Mouse (Mus musculus) gastrocnemius, adult 18-20 months (tissue): ENCODE measurements around the gene Fam214a. TPM values are rescaled to one million over a fixed set of nuclear protein-coding genes. Genes with fewer than 3 reads are reported as not detected.
"Not testable (repeated sequence)": the region's sequence is repeated elsewhere in the genome, so short reads cannot be mapped to it uniquely, and the experiment has no call there.

Experiments
- DNase-seq: peaks from one replicate; pipeline ENCODE4 v3.0.0; 2021; ENCODE audit warnings: low spot score
- total RNA-seq, 2 experiments: library from RNA; stranded (reverse); gene quantifications; 2 replicates each; pipeline ENCODE4 v1.2.3; 2021

Gene Fam214a
- total RNA-seq, 2 experiments from 2014 or later: 24.5 to 30.3 TPM

DNA sequence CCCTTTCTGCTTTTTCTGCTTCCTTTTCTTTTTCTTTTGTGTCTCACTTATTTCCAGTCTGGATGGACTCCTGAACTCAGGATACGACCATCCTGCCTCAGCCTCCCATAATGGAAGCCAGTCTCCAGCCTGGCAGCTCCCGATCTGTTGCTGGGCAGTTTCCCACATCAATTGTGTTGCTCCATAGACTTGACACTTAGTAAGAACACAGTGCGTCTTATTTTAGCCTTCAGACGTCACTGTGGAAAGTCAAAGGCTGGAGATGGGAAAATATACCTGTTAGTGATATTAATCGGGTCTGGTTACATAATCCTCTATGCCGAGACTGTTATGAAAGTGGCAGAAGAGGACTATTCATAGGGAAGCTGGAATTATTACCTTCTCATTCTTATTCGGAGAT is 26.2 kb downstream of the Fam214a start:
- no peak for DNase-seq

DNA sequence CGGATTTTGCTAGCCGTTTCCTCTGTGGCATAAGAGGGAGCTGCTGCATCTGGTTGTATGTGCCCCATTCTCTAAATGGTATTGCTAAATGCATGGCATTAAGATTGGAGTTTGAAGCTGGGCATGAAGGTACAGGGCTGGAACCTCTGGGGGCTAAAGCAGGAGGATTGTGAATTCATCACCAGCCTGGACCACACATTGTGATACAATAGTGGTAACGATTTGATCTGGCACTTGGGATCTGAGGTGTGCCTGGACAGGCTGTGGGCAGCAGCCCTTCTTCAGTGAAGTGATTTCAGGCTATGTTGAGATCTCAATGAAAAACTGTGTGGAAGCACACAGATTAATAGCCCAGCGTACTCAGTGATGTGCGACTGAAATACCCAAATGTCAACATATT is 26.7 kb downstream of the Fam214a start:
- no peak for DNase-seq

DNA sequence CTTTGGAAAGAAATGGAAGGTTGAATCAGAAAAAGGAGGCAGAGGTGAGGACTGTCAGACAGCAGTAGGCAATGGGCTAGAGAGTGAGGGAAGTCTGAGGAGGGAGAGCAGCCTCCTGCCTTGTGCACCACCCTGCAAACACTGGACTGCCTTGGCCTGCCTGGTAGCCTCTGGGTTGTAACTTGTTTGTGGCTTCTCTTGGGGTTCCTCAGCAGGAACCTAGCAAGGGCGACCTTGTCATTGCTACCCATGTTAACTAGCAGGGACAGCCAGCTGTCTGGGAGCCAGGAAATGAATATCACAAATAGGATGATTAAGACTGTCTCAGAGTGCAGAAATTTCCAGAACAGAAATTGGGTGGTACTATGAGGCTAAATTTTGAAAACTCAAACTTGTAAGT is 27.2 kb downstream of the Fam214a start:
- peak; percentile 54 for DNase-seq

DNA sequence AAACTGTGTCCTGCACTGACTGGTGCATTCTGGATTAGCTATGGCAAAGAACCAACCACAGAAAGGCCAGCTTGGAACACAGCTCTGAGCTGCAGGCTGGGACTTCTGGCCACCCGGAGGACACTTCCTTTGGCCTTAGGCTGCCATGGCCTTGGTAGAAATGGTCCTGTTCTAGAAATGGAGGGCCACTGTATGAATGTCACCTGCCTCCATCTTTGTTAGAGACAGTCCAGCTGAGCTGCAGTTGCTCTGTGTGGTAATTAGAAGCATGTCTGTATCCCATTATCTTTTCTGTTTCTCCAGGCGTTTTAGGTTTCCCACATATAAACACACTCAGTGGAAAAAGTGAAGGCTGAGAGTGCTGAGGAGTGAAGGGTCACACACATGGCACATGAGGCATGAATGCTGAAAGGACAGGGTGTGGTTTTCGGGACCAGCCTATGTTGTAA is 29.0 kb downstream of the Fam214a start:
- DNase-seq: no peak

DNA sequence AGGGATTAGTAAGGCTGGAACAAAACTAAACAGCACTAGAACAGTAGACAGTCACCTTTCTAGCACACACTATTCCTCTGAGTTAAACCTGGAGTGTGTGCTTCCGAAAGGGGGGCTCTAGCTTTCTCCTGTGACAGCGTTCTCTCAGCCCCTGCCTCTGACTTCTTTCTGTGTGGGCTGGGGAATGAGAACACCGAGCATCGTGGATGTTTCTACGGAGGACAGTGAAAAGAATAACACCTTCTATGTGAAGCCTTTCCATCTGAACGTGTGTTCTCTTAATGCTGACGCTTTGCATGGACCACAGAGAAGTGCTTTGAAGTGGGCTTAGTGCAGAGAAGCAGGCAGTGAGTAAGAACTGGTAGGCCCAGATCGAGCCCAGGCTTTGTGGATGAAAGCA is 29.5 kb downstream of the Fam214a start:
- DNase-seq: no peak

DNA sequence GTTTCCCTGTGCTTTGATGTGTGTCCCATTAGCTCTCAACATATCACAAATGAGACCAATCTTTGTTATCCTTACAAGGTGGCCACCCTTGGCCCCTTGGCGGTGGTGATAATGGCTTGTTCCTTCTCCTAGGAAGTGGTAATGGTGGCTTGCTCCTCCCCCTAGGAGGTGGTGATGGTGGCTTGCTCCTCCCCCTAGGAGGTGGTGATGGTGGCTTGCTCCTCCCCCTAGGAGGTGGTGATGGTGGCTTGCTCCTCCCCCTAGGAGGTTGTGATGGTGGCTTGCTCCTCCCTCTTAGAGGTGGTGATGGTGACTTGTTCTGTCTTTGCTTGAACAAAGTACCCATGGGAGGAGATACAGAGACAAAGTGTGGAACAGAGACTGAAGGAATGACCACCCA is 30.0 kb downstream of the Fam214a start:
- not testable (repeated sequence) for DNase-seq

DNA sequence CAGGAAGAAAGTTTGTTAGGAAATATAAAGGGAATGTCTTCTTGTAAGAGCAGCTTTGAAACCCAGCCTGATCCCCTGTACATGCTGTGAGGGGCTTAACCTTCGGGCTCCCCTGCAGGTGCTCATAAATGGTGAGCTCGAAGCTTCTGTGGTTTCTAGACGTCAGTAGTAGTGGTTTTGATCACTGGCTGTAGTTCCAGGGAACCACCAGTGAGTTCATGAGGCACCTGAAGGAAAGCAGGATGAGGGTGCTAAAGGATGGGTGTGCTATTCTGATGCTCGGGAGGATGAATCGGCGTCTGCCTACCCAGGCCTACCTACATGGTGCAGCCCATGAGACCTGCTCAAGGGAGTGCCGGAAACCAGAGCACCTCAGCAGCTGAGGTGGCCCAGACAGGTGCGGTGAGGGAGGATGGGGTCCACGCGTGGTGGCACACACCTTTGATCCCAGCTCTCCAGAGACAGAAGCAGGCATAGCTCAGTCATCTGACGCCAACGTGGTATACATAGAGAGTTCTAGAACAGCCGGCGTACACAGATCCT is 32.6 kb downstream of the Fam214a start:
- no peak for DNase-seq

DNA sequence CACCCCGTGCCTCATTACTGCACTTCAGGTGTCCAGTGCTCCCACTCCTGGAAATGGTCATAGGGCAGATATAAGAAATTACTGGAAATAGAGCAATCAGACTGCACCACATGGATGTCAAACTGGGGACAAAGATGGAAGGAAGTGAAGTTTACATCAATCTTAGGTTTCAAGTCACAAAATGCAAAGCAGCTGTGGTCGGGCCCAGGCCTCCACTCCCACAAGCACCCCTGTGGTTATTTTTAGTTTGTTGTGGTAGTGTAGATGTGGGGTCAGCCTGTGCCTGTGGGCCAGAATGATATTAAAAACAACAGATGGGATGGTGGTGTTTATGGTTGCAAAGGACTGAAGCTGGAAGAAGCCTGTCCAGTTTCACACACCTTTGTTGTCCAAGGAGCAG is 33.1 kb downstream of the Fam214a start:
- DNase-seq: no peak

DNA sequence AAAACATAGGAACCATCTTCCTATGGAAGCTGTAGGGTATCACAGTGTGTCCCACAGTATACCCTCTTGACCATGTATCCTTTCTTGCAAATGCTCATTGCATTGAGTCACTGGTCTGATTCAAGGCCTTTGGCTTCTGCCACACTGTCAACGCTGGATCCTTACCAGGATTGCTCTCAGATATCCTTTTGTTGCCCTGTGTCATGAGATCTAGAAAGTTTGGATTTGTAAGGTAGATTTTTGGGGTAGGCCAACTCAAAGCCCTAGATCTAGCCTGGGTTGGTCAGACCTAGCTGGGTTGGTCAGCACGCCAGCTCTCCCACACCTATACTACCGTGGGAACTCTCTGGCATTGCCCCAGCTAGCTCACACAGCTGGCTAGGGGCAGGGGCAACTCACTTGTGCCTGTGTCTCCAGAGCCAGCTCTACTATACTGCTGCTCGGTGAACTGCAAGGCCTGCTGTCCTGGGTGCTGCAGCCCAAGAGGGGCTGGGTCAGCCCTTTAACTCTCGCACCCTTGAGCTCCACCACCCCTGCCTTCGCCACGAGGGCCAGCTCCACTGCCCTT is 36.3 kb downstream of the Fam214a start:
- no peak for DNase-seq

DNA sequence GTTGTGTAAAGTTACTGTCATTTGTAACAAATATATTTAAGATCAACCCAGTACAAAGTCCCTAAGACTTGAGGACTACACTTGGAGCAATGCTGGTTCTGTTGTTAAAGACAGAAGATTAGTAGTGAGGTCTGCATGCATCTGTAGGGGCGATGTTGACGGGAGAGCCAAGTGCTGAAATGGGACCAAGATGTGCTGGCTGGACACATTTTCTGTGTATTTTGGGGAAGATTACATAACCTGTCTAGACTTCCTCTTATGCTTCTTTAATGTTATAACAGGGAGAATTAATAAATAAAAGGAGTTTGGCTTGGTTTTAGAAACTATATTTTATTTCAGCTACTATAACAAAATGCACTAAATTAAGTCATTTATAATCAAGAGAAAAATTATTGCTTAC is 37.3 kb downstream of the Fam214a start:
- no peak for DNase-seq

DNA sequence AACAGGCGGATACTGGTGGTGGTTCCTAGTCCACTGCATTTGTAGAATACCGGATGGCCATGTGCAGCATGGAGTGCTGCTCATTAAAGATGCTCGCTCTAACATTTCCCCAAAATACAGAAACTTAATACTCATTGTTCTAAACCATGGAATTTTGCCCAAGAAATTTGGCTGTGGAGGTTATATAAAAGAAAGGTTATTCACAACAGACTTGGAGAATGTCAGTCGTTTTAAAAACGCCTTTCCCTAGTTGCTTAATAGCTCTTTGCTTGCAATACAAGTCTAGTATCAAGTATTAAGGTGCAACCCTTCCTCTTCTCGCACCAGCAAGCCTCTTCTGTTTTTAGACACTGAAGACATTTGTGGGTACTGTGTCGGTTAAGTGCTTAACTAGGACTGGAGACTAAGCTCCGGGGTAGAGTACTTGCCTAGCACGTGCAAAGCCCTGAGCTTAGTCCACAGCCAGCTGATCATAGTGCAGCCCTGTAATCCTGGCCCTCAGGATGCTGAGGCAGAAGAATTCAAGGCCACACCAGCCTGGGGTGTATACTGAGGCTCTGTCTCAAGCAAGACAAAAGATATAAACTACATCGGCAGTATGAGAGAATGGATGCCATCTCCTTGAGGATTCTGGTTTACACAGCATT is 42.0 kb downstream of the Fam214a start:
- no peak for DNase-seq

DNA sequence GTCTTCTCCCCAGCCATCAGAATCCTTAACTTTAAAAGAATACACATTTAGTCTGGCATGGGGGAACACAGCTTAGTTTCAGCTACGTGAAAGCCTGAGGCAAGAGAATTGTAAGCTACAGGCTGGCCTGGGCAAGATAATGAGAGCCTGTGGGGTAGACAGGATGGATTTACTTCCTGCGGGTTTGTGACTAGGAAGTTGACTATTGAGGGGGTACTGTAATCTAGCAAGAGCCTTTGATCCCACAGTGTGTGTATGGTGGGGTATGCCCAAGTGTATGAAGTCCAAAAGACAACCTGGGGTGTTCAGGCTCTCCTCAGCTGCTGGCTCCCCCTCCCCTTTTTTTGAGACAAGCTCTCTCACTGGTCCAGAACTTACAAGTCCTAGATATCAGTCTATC is 43.7 kb downstream of the Fam214a start:
- DNase-seq: no peak

DNA sequence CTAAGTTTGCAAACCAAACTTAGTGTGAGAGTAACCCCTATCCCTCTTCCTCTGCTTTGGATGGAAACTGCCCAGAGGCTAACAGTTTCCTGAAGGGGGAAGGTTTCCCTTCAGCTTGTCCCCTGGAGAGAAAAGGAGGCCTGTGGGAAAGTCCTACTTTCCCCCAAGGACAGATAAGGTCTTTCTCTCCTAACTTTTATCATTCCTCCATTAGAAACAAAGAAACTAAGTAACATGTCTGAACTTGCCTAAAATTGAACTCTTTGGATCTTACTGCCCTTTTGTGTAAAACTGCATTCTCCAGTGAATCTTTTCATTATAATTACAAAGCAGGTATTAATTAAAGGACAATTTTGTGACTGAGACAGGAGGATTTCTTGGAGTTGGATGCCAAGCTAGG is 45.3 kb downstream of the Fam214a start:
- DNase-seq: no peak

DNA sequence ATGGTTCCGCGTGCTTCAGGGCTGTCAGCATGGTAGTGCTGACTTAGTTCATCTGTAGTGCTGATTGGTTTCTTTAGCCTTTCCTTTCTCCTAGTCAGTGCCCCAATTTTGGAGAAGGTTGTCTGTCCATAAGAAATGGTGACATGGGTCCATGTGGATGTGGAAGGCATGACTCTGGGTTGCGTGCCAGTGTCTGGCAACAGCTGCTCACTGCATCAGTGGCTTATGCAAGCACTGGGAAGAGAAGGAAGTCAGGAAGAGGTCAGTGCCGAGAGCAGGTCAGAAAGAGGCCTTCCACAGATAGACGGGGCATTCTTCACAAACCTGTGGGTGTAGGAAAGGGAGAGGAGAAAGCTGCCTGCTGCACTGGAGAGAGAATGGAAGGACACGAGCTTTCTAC is 48.3 kb downstream of the Fam214a start:
- no peak for DNase-seq

DNA sequence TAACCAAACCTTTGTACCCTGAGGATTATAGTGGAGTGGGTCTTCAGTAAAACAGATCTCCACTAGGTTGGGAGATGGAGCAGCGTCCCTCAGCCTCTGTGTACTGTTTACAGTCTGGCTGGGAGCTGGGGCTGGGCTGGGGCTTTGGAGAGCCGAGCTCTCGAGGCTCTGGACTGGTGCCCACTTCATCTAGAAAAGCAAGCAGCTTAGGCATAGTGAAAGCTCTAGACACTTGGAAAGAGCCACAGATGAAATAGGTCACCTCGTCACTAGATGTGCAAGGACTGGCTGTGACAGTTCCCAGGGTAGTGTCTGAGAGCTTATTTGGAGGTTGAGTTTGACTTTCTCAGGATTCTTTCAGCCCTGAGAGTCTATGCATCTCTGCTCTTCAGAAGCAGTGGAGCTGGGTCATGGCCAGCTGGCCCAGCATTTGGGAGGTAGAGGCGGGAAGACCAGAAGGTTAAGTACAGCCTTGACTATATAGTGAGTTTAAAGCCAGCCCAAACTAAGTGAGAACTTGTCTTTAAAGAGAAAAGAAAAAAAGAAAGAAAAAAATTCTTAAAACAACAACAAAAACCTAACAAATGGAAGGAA is 49.0 kb downstream of the Fam214a start:
- DNase-seq: peak; percentile 64

DNA sequence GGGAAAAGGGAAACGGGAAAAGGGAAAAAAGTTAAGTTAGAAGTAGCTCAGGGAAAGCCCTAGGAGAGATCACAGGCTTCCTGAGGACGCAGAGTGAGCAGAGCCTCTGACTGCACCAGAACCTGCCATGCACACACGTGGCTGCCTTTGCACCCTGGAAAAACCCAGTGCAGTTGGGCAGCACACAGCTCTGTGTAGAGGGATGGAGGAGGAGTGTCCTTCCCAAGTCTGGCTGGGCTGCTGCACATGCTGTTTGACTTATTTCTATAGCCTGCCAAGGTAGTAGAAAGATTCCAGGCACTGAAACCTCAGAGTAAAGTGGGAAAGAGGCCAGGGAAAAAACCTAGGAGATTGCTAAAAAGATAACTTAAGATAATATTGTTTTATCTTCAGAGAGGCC is 49.6 kb downstream of the Fam214a start:
- no peak for DNase-seq

DNA sequence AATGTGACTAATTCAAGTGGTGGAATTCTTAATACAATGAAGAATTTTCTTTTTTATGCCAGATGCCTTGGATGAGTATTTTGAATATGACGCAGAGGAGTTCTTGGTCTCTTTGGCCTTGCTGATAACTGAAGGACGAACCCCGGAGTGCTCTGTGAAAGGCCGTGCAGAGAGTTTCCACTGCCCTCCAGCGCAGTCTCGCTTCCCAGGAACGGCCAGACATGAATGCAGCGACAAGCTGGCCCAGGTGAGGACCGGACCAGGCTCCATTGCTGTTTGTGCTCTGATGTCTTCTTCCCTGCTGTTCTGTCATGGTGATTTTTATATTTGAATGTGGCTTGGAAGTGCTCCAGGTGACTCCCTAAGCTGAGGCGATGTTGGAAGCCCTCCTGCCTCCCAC is 51.5 kb downstream of the Fam214a start:
- no peak for DNase-seq

DNA sequence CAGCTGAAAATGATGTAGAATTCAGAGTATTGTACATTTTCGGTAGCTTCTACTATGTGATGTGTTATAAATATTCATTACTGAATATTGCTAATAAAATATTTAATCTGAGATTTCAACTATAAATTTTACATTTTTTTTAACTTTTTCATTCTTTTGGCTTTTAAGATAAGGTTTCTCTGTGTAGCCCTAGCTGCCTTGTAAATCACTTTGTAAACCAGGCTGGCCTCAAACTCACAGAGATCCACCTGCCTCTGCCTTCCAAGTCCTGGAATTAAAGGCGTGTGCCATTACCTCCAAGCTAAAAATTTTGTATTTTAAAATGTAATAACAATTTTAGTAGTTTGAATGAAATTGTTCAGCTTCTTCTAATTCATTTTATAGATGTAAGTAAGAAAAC is 63.9 kb downstream of the Fam214a start:
- DNase-seq: no peak

DNA sequence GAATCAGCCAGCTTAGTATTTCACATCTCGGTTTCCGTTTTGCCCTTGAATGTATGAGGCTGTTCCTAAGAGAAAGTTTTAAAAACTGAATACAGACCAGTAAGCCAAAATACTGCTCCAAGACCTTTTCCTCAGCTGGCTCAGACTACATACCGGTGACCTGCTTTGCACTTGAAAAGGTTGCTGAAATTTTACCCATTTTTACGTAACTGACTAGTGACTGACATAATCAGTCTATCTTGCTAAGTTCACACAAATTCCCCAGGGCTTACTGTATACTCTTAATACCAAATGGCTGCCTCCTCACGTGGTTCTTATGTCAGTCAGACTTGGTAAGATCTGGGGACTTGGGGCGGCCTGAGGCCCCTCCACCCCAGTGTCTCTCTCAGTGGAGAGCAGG is 66.5 kb downstream of the Fam214a start:
- no peak for DNase-seq

DNA sequence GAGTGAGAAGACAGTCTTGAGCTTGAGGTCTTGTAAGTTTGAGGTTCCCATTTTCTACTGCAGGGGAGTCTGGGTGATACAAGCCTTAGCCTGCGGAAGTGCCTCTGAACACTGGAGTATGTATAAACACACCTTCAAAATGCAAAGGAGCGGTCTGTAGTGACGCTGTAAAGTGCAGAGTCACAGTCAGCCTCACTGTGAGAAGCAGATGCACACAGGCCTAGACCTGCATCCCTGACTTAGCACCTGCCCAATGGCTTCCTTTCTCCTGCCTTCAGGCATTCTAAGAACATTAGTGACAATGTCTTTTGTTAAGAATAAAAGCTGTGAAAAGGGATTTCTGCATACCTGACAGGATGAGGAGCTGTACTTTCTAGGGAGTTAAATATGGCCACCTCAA is 66.9 kb downstream of the Fam214a start:
- DNase-seq: no peak

DNA sequence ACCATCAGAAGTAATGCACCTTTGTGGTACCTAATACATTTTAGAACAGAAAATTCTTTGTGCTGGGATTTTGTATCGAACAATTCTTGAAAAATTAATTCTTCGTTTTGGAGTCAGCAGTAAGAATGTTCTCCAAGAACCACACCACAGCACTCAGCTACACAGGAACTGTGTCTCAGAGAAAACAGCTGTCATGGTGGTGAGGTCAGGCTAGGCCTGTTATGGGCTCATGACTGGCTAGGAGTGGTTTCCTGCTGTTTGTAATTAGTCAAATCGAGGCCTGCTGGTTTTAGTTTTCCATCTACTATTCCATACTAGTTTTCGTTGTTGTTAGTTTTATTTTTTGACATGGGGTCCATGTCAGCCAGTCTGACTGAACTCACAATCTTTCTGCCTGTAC is 67.9 kb downstream of the Fam214a start:
- no peak for DNase-seq

DNA sequence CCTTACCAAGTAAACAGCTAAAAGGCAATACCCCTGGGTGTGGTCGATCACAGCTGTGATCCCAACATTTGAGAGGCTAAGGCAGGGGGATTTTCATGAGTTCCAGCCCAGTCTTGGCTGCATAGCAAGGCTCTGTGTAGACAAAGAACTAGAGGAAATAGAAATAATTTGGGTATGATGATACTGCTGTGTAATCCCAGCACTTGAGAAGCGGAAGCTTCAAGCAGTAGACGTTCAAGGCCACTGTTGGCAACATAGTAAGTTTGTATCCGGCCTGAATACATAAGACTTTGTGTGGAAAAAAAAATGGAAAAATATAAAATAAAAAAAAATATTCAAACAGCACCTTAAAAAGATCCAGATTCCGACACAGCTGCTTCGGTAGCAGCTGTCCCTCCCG is 69.9 kb downstream of the Fam214a start:
- no peak for DNase-seq
